Mouse (Mus musculus) CD4-positive, CD25-positive, alpha-beta regulatory T cell, adult 2 months (primary cell): ENCODE results near the gene Plagl2.

Experiments
- DNase-seq: peaks from one replicate; pipeline ENCODE4 v3.0.0-alpha.2; 2012; ENCODE audit warnings: low read depth, low spot score

The Plagl2 gene

DNA sequence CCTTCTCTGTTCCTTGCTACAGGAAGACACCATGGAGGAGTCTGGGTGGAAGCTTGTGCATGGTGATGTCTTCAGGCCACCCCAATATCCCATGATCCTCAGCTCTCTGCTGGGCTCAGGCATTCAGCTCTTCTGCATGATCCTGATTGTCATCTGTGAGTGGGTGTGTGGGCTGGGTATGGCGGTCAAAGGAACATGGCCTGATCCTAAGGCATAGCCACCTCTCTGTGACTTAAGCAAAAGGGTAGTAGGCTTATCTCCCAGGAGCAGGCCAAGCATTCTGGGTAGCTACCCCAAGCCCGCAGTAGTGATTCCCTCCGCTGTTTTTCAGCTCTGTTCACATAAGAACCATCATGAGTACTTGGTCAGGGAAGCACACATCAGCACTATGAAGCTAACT, 47.0 kb downstream of the Plagl2 start:
- no peak for DNase-seq

DNA sequence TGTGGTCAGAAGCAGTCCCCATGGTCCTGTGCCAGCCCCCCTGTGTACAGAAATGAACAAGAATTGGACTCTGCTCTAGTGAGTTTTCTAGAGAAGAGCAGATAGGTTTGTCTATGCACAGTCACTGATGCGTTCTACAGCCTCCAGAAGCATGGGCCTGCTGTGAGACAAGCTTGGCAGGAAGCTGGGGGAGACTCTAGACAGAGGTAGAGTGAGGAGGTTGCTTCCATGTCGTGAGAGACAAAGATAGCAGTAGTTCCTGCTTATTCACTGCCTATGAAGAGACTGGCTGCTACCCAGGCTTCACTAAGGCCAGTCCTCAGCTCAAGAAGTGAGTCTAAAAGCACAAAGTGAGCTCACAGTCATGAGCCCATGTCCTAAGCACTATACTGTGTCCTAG, 50.0 kb downstream of the Plagl2 start:
- DNase-seq = no peak

DNA sequence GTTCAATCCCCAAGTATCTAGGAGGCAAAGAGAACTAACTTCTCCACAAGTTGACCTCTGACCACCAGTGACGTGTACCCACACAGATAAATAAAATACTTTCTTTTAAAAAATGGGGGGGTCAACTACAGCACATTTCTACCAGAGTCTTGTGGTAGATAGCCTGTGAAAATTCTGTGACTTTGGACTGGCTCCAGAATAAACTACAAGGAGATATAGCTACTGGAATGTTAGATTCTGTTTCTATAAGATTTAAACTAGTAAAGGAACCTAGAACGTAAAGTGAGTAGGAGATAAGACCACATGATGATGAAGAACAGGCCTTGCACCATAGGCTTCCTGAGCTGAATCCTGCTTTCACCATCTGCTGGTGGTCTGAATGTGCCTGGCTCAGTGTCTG, 53.4 kb downstream of the Plagl2 start:
- no peak for DNase-seq

DNA sequence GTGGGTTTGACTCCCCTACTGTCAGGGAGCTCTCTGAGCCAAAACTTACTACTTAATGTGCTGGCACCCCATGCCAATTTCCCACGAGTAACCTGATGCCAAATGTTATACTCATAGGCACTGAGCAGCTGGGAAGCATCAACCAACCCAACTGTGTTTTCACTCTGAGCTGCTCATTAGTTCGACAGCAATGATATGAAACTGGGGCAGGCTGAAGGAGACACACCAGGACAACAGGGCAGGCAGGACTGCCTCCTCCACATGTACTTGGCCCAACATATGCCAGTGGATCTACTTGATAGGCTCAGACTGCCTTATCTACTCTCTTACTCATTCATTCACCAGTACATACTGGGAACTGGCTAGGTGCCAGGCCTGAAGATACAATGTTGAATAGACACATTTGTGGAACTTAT, 55.0 kb downstream of the Plagl2 start:
- DNase-seq = no peak

GRCm38 (mm10) chr2:153179961-153180360, 61.3 kb downstream of the Plagl2 start:
- DNase-seq = no peak

DNA sequence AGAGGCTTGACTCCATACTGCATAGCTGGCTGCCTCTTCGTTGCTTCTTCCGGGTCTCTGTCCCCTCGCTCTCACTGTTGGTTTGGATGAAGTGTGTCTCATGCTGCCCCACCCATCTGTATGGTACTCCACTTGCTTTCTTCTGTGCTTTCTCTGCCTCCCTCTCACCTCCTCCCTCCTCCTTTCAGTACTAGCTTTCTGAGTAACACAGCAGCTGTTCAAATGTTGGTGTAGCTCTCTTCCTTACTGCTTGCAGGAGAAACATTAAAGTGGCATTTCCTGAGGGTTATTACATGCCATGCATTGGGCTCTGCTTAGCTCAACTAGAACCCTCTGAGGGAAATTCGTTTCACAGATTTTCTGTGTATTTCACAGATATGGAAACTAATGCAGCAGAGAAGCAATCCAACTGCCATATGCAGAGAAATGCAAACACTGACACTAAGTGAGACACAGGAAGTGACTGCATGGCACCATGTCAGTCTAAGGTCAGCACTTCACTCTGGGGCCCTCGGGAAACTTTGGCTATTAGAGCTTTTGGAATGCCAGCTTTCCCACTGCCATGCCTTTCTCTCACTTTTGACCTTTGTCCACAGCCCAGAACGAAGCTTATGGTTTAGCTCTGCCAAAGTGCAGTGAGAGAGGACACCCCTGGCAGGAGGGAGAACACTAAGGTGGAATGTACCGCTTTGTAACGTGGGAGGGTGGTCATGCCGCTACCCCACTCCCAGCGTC, 61.9 kb downstream of the Plagl2 start:
- DNase-seq = no peak
